Mouse (Mus musculus) stomach, postnatal 0 days (tissue): ENCODE data around the gene Crygn. TPM values are rescaled to one million over a fixed set of nuclear protein-coding genes. Genes with fewer than 3 reads are reported as not detected.

ENCODE experiments used
- ATAC-seq: fragments of 200-750 bp; cut with Nextera tagmentation; 2 replicates; pipeline ENCODE4 v1.8.0; 2017; ENCODE audit not compliant: low FRiP score, low TSS enrichment
- DNase-seq: peaks from one replicate; pipeline ENCODE4 v3.0.0-alpha.2; 2016; ENCODE audit warnings: low spot score
- H3K27ac ChIP-seq: fragments of 300-500 bp; sonication (generic); replicated peaks from 2 replicates; pipeline ENCODE4 v1.5.1; 2014; ENCODE audit warnings: mild to moderate bottlenecking, control low read depth
- H3K27me3 ChIP-seq: fragments of 300-500 bp; sonication (generic); 2 replicates; pipeline ENCODE4 v1.6.1; 2014; ENCODE audit warnings: low read length; ENCODE audit not compliant: control insufficient read depth, insufficient read depth
- H3K36me3 ChIP-seq: fragments of 300-500 bp; sonication (generic); 2 replicates; pipeline ENCODE4 v1.6.1; 2014; ENCODE audit warnings: low read length, mixed read lengths; ENCODE audit not compliant: control insufficient read depth, insufficient read depth
- H3K4me1 ChIP-seq: fragments of 300-500 bp; sonication (generic); replicated peaks from 2 replicates; pipeline ENCODE4 v1.6.1; 2014; ENCODE audit warnings: antibody characterized with exemption; ENCODE audit not compliant: control insufficient read depth, insufficient read depth
- H3K4me2 ChIP-seq: fragments of 300-500 bp; sonication (generic); replicated peaks from 2 replicates; pipeline ENCODE4 v1.6.1; 2014; ENCODE audit warnings: low read depth, mild to moderate bottlenecking, control low read depth, moderate library complexity
- H3K4me3 ChIP-seq: fragments of 300-500 bp; sonication (generic); 2 replicates; pipeline ENCODE4 v1.5.1; 2014; ENCODE audit warnings: low read depth, low read length, control low read depth
- H3K9ac ChIP-seq: fragments of 300-500 bp; sonication (generic); 2 replicates; pipeline ENCODE4 v1.6.1; 2014; ENCODE audit warnings: mild to moderate bottlenecking, low read length, control low read depth, mixed read lengths
- H3K9me3 ChIP-seq: fragments of 300-500 bp; sonication (generic); 2 replicates; pipeline ENCODE4 v1.6.1; 2016; ENCODE audit warnings: low read length; ENCODE audit not compliant: control insufficient read depth
- CTCF ChIP-seq: IDR thresholded peaks from 2 replicates; pipeline ENCODE4 v1.5.1; 2016; ENCODE audit warnings: antibody characterized with exemption, low read depth, mild to moderate bottlenecking, moderate library complexity
- EP300 ChIP-seq: optimal IDR thresholded peaks from 2 replicates; pipeline ENCODE3; 2016; ENCODE audit warnings: antibody characterized with exemption
- WGBS: fragments of 180-500 bp; shearing (Covaris S2); extraction: QIAGEN DNeasy Blood & Tissue Kit; methylation state at CpG from one replicate; pipeline ENCODE4 v1.1.7; 2014; 5-methylcytosine and 5-hydroxymethylcytosine counted together
- polyA plus RNA-seq: library from polyadenylated mRNA; unstranded; fragments of >200 nt; fragmentation: Nextera tagmentation; extraction: Ambion mirVana; gene quantifications from 2 replicates; pipeline ENCODE4 v1.2.1, GENCODE M21; 2015

The Crygn gene
- polyA plus RNA-seq, 1 experiment from 2014 or later = 3.0 TPM

GRCm38 (mm10) chr5:24713987-24714386, 43.8 kb downstream of the Crygn start:
- Histone ChIP-seq H3K27me3 (no peaks in the 10 kb centered on the region), H3K4me2 (no peak overlapping the region), H3K9me3 (no peaks in the 10 kb centered on the region), H3K4me3 (no peak overlapping the region), H3K9ac (no peak overlapping the region), H3K36me3 (peaks cover 17% of the 10 kb centered on the region), H3K27ac (no peak overlapping the region), H3K4me1 (no peaks in the 10 kb centered on the region)
- ATAC-seq (no peak), DNase-seq (no peak)
- TF ChIP-seq EP300 = no peak
- TF ChIP-seq CTCF = no peak
- 79% methylated on average over 6 of the region's 6 CpGs for WGBS

DNA sequence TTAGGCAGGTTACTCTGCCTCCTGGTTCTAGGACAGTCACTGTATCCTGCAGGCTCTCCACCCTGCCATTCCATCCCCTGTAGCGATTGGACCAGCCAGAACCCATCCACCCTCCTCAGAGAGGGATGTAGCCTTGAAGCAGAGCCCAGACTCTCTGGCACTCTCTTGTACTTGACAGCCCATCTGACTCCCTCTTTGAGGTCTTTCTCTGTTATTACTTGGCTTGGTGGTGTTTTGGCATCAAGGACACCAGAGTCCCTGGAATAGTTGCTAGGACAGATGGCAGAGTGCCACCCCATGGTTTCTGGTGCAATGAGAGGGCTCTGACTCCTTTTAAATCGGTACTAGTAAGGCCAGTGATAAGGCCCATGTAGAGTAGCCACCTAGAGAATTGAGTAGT, 44.6 kb downstream of the Crygn start:
- DNase-seq (no peak), ATAC-seq (no peak)
- no peak overlapping the region for H3K9ac ChIP-seq
- no peak overlapping the region for H3K4me3 ChIP-seq
- H3K36me3 ChIP-seq = peaks cover 24% of the 10 kb centered on the region
- H3K4me1 ChIP-seq = no peaks in the 10 kb centered on the region
- H3K27ac ChIP-seq = no peak overlapping the region
- 66% methylated on average over 2 of the region's 2 CpGs for WGBS
- no peaks in the 10 kb centered on the region for H3K9me3 ChIP-seq
- TF ChIP-seq EP300 (no peak), CTCF (no peak)
- H3K27me3 ChIP-seq = no peaks in the 10 kb centered on the region
- no peak overlapping the region for H3K4me2 ChIP-seq

DNA sequence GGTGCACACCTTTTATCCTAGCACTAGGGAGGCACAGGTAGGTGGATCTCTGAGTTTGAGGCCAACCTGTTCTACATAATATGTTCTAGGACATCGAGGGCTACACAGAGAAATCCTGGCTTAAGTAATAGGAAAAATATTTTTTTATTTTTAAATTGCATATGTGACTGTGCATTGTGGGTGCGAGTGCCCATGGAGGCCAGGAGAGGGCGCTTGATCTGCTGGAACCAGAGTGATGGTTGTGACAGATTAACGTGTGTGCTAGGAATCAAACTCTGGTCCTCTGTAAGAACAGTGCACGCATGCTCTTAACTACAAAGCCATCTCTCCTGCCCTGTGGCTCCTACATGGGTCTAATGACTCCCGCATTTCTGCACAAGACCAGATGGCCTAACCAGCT, 46.2 kb downstream of the Crygn start:
- ATAC-seq (no peak), DNase-seq (no peak)
- Histone ChIP-seq H3K4me3 (no peak overlapping the region), H3K9me3 (no peaks in the 10 kb centered on the region), H3K36me3 (peaks cover 36% of the 10 kb centered on the region), H3K4me1 (no peaks in the 10 kb centered on the region), H3K4me2 (no peak overlapping the region), H3K9ac (no peak overlapping the region), H3K27me3 (no peaks in the 10 kb centered on the region), H3K27ac (no peak overlapping the region)
- 94% methylated on average over 6 of the region's 6 CpGs for WGBS
- TF ChIP-seq CTCF = peak; percentile 42
- no peak for TF ChIP-seq EP300

GRCm38 (mm10) chr5:24709962-24710361, 47.8 kb downstream of the Crygn start:
- Histone ChIP-seq H3K9ac (no peak overlapping the region), H3K9me3 (no peaks in the 10 kb centered on the region), H3K27ac (no peak overlapping the region), H3K4me3 (no peak overlapping the region), H3K36me3 (peaks cover 52% of the 10 kb centered on the region), H3K4me1 (no peaks in the 10 kb centered on the region), H3K4me2 (no peak overlapping the region), H3K27me3 (no peaks in the 10 kb centered on the region)
- no peak for TF ChIP-seq EP300
- no peak for TF ChIP-seq CTCF
- DNase-seq = no peak
- WGBS = 64% methylated on average over 2 of the region's 2 CpGs
- no peak for ATAC-seq

- Histone ChIP-seq H3K27ac (no peak overlapping the region), H3K4me2 (no peak overlapping the region), H3K27me3 (no peaks in the 10 kb centered on the region), H3K36me3 (peaks cover 53% of the 10 kb centered on the region), H3K9me3 (no peaks in the 10 kb centered on the region), H3K9ac (no peak overlapping the region), H3K4me1 (no peaks in the 10 kb centered on the region), H3K4me3 (no peak overlapping the region)
- no peak for ATAC-seq
- DNase-seq = no peak
- TF ChIP-seq EP300 = no peak
- TF ChIP-seq CTCF = no peak
- 81% methylated on average over 8 of the region's 8 CpGs for WGBS
Observed at GRCm38 (mm10) chr5:24704615-24705014, 53.2 kb downstream of the Crygn start.

DNA sequence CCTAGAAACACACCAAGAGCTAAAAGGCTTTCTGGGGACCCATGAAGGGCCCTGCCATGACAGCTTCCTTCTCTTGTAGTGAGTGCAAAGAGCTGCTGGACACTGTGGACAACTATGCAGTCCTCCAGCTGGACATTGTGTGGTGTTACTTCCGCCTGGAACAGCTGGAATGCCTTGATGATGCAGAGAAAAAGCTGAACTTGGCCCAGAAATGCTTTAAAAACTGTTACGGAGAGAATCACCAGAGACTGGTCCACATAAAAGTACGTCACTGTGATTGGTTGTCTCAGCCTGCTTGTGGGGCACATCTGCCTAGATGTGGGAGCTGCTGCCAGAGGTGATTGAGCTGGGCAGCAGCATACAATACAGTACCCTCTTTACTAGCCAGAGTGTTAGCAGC, 56.5 kb downstream of the Crygn start:
- Histone ChIP-seq H3K27me3 (no peaks in the 10 kb centered on the region), H3K27ac (0 out of 2 replicates have a peak overlapping the region, but pooled peaks have one; percentile 35), H3K9ac (no peak overlapping the region), H3K4me2 (no peak overlapping the region), H3K4me1 (no peaks in the 10 kb centered on the region), H3K36me3 (peaks cover 40% of the 10 kb centered on the region), H3K4me3 (no peak overlapping the region), H3K9me3 (no peaks in the 10 kb centered on the region)
- TF ChIP-seq CTCF = no peak
- WGBS = 62% methylated on average over 3 of the region's 3 CpGs
- no peak for DNase-seq
- no peak; the same call in 1 of the 2 replicates for ATAC-seq

Other genes starting within 250 kb of the Crygn start
- 0.02 TPM in 1 of 2 replicates, not detected in the other for gene Gbx1, start 230.8 kb downstream of the Crygn start, polyA plus RNA-seq
- 0.21 and 0.25 TPM in 2 replicates for gene Asb10, start 217.0 kb downstream of the Crygn start, polyA plus RNA-seq
- gene 4931409K22Rik, start 201.2 kb downstream of the Crygn start, polyA plus RNA-seq = 0.08 TPM in 1 of 2 replicates, not detected in the other
- 45.2 and 45.3 TPM in 2 replicates for gene Abcf2, start 180.5 kb downstream of the Crygn start, polyA plus RNA-seq
- gene Chpf2, start 171.3 kb downstream of the Crygn start, polyA plus RNA-seq = 18.2 and 19.2 TPM in 2 replicates
- 13.3 and 17.8 TPM in 2 replicates for gene Smarcd3, start 133.6 kb downstream of the Crygn start, polyA plus RNA-seq
- 18.5 and 20.4 TPM in 2 replicates for gene Nub1, start 72.5 kb downstream of the Crygn start, polyA plus RNA-seq
- 2.7 and 3.3 TPM in 2 replicates for gene Wdr86, start 27.3 kb downstream of the Crygn start, polyA plus RNA-seq
- 209 and 218 TPM in 2 replicates for gene Rheb, start 84.6 kb upstream of the Crygn start, polyA plus RNA-seq